Mouse (Mus musculus) left cerebral cortex, postnatal 36 days (tissue): ENCODE data around the gene Gm20422. TPM values are rescaled to one million over a fixed set of nuclear protein-coding genes. Genes with fewer than 3 reads are reported as not detected.
"Not testable (repeated sequence)": the region's sequence is repeated elsewhere in the genome, so short reads cannot be mapped to it uniquely, and the experiment has no call there.

Experiments used
- DNase-seq, 2 experiments: peaks; one replicate each; pipeline ENCODE4 v3.0.0; 2021 to 2022; ENCODE audit warnings: low spot score in 2 of 2, mixed read lengths in 1 of 2
- intact Hi-C: fragments of 180-260 bp; cut with DNase I; formaldehyde crosslinking; loops from one replicate; pipeline ENCODE4 v1.15.1; 2025
- total RNA-seq, 2 experiments: library from RNA; stranded (reverse); gene quantifications; 2 replicates each; pipeline ENCODE4 v1.2.3; 2021

The Gm20422 gene
- total RNA-seq, 2 experiments from 2014 or later: 1.4 TPM; not detected in 1

- no peak for DNase-seq
- intact Hi-C loops: no loop called here
Measured at GRCm38 (mm10) chr8:69735495-69735894, 39.2 kb downstream of the Gm20422 start.

GRCm38 (mm10) chr8:69717232-69717580 is 57.5 kb downstream of the Gm20422 start:
- no peak for DNase-seq
- intact Hi-C loops: loop anchor here (5.0 to 10.0 kb wide), 4 partner anchors 35 to 392 kb away; partner anchors contain the start of genes Zfp868 and Zfp964

- intact Hi-C loops: loop anchor here (5.0 to 10.0 kb wide), 4 partner anchors 36 to 392 kb away; partner anchors contain the start of genes Zfp868 and Zfp964
- DNase-seq: peak; percentile 93
Measured at GRCm38 (mm10) chr8:69716403-69717231, 58.1 kb downstream of the Gm20422 start.

GRCm38 (mm10) chr8:69715366-69715765 is 59.3 kb downstream of the Gm20422 start:
- no peak for DNase-seq
- intact Hi-C loops: loop anchor here (5.0 to 10.0 kb wide), 4 partner anchors 37 to 391 kb away; partner anchors contain the start of genes Zfp868 and Zfp964

GRCm38 (mm10) chr8:69713516-69713915 is 61.2 kb downstream of the Gm20422 start:
- intact Hi-C loops: loop anchor here (10.0 kb wide), 1 partner anchor 389 kb away; no protein-coding TSS in a partner anchor
- DNase-seq: no peak

GRCm38 (mm10) chr8:69710624-69711023 is 64.1 kb downstream of the Gm20422 start, which contains the start of gene Zfp869:
TSS of gene Zfp869 (minus strand) at chr8:69710724.
- not testable (repeated sequence) for DNase-seq
- intact Hi-C loops: loop anchor here (10.0 kb wide), 1 partner anchor 386 kb away; no protein-coding TSS in a partner anchor

GRCm38 (mm10) chr8:69701810-69702209 is 72.9 kb downstream of the Gm20422 start:
- no peak for DNase-seq
- intact Hi-C loops: loop anchor here (2.0 kb wide), 1 partner anchor 13 kb away; no protein-coding TSS in a partner anchor

Other genes with a start within 250 kb of the Gm20422 start
- gene Zfp868, start 149.3 kb downstream of the Gm20422 start, total RNA-seq: 10 to 100 TPM; 15.4 to 20.0 TPM
- gene Zfp964, start 120.4 kb downstream of the Gm20422 start, total RNA-seq: 1 to 10 TPM; 3.7 to 5.4 TPM
- gene Zfp869, start 64.2 kb downstream of the Gm20422 start, total RNA-seq: 10 to 100 TPM; 18.1 to 19.8 TPM
- gene Zfp963, start 24.9 kb downstream of the Gm20422 start, total RNA-seq: 1 to 10 TPM; 3.4 to 5.3 TPM
- 10 to 100 TPM; 37.1 to 40.1 TPM for gene Atp13a1, start 16.3 kb upstream of the Gm20422 start, total RNA-seq
- gene Zfp866, start 16.3 kb upstream of the Gm20422 start, total RNA-seq: 10 to 100 TPM; 23.7 to 31.1 TPM
- 10 to 100 TPM; 10.8 to 19.5 TPM for gene Gmip, start 33.8 kb upstream of the Gm20422 start, total RNA-seq
- gene Lpar2, start 47.5 kb upstream of the Gm20422 start, total RNA-seq: under 1 TPM; 0.37 to 0.57 TPM
- 10 to 100 TPM; 19.2 to 20.8 TPM for gene Pbx4, start 57.6 kb upstream of the Gm20422 start, total RNA-seq
- 1 to 10 TPM in 1 of 2 experiments, under 1 TPM in 1; 0.91 to 1.0 TPM for gene Cilp2, start 112.8 kb upstream of the Gm20422 start, total RNA-seq
- under 1 TPM in 1 of 2 experiments, not detected in 1; 0.32 TPM for gene Tssk6, start 127.3 kb upstream of the Gm20422 start, total RNA-seq
- gene Ndufa13, start 127.7 kb upstream of the Gm20422 start, total RNA-seq: 100 to 1,000 TPM; 144 to 161 TPM
- 10 to 100 TPM; 23.7 to 31.3 TPM for gene Yjefn3, start 127.8 kb upstream of the Gm20422 start, total RNA-seq
- 10 to 100 TPM; 27.3 to 27.6 TPM for gene Gatad2a, start 221.5 kb upstream of the Gm20422 start, total RNA-seq